Mouse (Mus musculus) layer of hippocampus, postnatal 14 days (tissue): ENCODE measurements around the gene Dusp14. TPM values are rescaled to one million over a fixed set of nuclear protein-coding genes. Genes with fewer than 3 reads are reported as not detected.
A peak's percentile ranks its signal among the peaks of the same experiment; 100 is the strongest.

ENCODE experiments used
- DNase-seq, 2 experiments: peaks; one replicate each; pipeline ENCODE4 v3.0.0; 2021 to 2022; ENCODE audit warnings: low spot score in 2 of 2, mixed read lengths in 1 of 2
- total RNA-seq, 2 experiments: library from RNA; stranded (reverse); gene quantifications; 2 replicates each; pipeline ENCODE4 v1.2.3; 2021

Dusp14 gene
- total RNA-seq, 2 experiments from 2014 or later, result 22.5 to 22.9 TPM

DNA sequence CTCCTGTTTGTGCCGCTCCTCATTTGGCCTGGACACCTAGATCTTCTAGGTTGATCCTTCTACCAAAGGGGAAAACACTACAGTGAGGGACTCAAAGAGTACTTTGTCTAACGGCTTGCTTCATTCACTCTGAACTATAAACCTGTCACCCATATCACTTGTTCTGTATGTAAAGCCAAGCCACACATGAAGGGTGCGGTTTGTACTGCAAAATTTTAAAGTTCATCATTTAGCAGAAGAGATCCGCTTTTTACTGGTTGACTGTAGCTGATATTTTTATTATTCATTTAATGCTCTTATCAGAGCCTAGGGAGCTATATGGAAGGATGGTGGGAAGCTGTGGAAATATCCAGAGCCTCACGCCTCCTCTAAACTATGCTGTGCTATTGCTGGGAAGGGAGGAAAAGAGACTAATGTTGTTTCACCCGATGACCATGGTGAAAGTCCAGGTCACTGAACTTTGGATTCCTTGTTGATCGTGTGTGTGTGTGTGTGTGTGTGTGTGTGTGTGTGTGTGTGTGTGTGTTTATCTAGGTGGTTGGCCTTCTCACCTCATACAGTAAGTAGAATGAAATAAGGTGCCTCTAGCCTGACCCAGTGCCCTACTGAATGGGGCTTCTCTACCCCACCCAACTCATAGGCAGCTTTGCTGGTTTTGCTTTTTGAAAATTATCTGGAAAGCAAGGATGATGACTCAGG lies 52.1 kb downstream of the Dusp14 start:
- DNase-seq, result no peak

GRCm38 (mm10) chr11:84016147-84016809 lies 52.8 kb downstream of the Dusp14 start:
- no peak for DNase-seq

GRCm38 (mm10) chr11:84013105-84013504 lies 56.0 kb downstream of the Dusp14 start:
- no peak for DNase-seq

- DNase-seq, result no peak
Observed at GRCm38 (mm10) chr11:84011576-84011975, 57.5 kb downstream of the Dusp14 start.

GRCm38 (mm10) chr11:84011050-84011449 lies 58.0 kb downstream of the Dusp14 start:
- DNase-seq, result peak in 1 of 2 experiments; percentile 34

DNA sequence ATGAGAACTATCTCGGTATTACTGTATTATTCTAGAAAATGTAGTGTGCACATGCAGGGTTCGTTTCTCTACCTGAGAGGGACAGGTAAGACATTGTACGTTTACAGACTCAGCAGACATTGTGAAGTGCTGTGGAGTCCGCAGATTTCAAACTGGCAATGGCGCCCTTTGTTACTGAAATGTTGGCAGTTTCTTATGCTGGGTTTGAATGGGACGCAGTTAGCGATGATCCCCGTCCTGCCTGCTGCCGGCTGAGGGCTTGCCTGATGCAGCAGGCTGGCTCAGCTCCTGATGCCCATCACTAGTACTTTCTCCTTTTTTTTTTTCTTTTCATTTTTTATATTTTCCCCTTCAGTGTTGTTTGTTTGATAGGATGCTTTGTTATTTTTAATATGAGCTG lies 58.6 kb downstream of the Dusp14 start:
- no peak for DNase-seq

- DNase-seq, result no peak
Observed at GRCm38 (mm10) chr11:84009001-84009400, 60.1 kb downstream of the Dusp14 start.

GRCm38 (mm10) chr11:84003986-84004385 lies 65.1 kb downstream of the Dusp14 start:
- DNase-seq, result no peak

DNA sequence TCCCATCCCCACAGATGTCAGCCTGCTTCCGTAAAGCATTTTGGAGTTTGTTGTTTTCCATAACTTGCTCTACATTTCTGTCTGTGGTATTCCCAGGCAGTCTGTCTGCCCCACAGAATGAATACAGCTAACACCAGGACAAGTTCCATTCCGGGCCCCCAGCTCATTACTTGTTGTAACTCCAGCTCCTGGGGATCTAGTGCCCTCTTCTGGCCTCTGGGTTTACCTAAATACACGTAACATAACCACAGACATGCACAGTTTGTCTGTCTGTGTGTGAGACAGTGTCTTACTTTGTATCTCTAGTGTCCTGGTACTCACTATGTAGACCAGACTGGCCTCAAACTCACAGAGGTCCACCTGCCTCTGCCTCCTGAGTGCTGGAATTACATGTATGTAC lies 67.8 kb downstream of the Dusp14 start:
- DNase-seq, result no peak

DNA sequence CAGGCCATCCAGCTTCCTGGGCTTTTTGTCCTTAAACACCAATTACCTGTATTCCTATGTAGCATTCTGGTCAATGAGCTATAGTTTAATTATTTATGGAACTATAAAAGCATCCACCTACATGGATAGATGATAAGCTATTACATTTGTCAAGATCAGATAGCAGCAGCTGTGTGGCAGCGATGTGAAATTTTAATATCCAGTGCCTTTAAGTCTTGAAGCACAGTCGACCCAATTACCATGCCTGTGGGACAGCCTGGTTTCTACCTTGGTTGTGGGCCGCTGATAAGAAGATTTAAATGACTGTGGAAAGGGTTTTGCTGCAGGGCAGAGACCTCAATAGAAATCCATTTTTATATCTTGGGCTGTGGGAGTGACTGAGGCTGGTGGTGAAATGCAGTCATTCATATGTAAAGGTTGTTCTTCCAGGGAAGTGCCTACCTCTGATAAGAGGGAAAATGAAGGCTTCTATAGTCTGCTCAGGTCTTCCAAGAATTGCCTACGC lies 69.6 kb downstream of the Dusp14 start:
- no peak for DNase-seq

DNA sequence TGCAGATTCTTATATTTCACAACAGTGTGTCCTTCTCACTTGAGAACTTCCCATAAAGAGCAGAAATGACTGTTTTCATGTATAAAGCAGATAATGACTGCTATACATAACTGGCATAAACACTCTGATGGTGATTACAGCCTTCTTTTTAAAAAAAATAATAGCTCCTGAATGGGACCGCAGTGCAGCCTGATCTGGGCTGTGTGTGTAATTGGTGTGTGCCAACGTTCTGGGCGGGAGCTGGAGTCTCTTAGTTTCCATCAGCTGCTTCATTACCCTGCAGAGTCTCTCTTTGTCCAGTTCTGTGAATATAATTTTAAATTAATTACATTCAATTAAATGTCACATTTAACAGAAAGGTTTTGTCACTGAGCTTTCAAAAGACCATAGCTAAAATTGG lies 70.1 kb downstream of the Dusp14 start:
- no peak for DNase-seq

Other genes with a start within 250 kb of the Dusp14 start
- gene Hnf1b, start 219.2 kb downstream of the Dusp14 start, total RNA-seq, result under 1 TPM; 0.23 to 0.31 TPM
- 10 to 100 TPM; 10.3 to 12.7 TPM for gene Ddx52, start 127.2 kb downstream of the Dusp14 start, total RNA-seq
- 10 to 100 TPM; 57.3 to 59.0 TPM for gene Synrg, start 104.8 kb downstream of the Dusp14 start, total RNA-seq
- 10 to 100 TPM; 29.7 to 30.3 TPM for gene Tada2a, start 60.3 kb upstream of the Dusp14 start, total RNA-seq
- 10 to 100 TPM; 87.4 to 91.5 TPM for gene Acaca, start 60.4 kb upstream of the Dusp14 start, total RNA-seq
- gene Gm11437, start 98.2 kb upstream of the Dusp14 start, total RNA-seq, result not detected